Mouse (Mus musculus) stomach, embryonic 16.5 days (tissue): ENCODE data around the gene Cdh16. TPM values are rescaled to one million over a fixed set of nuclear protein-coding genes. Genes with fewer than 3 reads are reported as not detected.

Source experiments
- ATAC-seq: fragments of 200-750 bp; cut with Nextera tagmentation; 2 replicates; pipeline ENCODE4 v1.8.0; 2017; ENCODE audit warnings: moderate number of reproducible peaks, moderate TSS enrichment; ENCODE audit not compliant: insufficient read depth, low FRiP score
- H3K27ac ChIP-seq: fragments of 300-500 bp; sonication (generic); 2 replicates; pipeline ENCODE4 v1.5.1; 2014; ENCODE audit warnings: low read length
- H3K27me3 ChIP-seq: fragments of 300-500 bp; sonication (generic); 2 replicates; pipeline ENCODE4 v1.6.1; 2014; ENCODE audit warnings: low read length, control low read depth, mixed read lengths; ENCODE audit not compliant: control insufficient read depth, insufficient read depth
- H3K36me3 ChIP-seq: fragments of 300-500 bp; sonication (generic); 2 replicates; pipeline ENCODE4 v1.6.1; 2014; ENCODE audit warnings: low read length; ENCODE audit not compliant: control insufficient read depth, insufficient read depth
- H3K4me1 ChIP-seq: fragments of 300-500 bp; sonication (generic); 2 replicates; pipeline ENCODE4 v1.6.1; 2014; ENCODE audit warnings: low read length, control low read depth, mixed read lengths; ENCODE audit not compliant: control insufficient read depth, insufficient read depth
- H3K4me2 ChIP-seq: fragments of 300-500 bp; sonication (generic); 2 replicates; pipeline ENCODE4 v1.6.1; 2014; ENCODE audit warnings: low read depth, low read length, mixed read lengths
- H3K4me3 ChIP-seq: fragments of 300-500 bp; sonication (generic); replicated peaks from 2 replicates; pipeline ENCODE4 v1.5.1; 2014; ENCODE audit warnings: mild to moderate bottlenecking, low read length
- H3K9ac ChIP-seq: fragments of 300-500 bp; sonication (generic); 2 replicates; pipeline ENCODE4 v1.6.1; 2014; ENCODE audit warnings: low read length
- H3K9me3 ChIP-seq: fragments of 300-500 bp; sonication (generic); replicated peaks from 2 replicates; pipeline ENCODE4 v1.6.1; 2016; ENCODE audit warnings: low read length, control low read depth; ENCODE audit not compliant: control insufficient read depth
- whole genome bisulfite sequencing: fragments of 180-500 bp; shearing (Covaris S2); extraction: QIAGEN DNeasy Blood & Tissue Kit; methylation state at CpG from one replicate; pipeline ENCODE4 v1.1.7; 2014; 5-methylcytosine and 5-hydroxymethylcytosine counted together
- polyA plus RNA-seq: library from polyadenylated mRNA; unstranded; fragments of >200 nt; fragmentation: Nextera tagmentation; extraction: Ambion mirVana; gene quantifications from 2 replicates; pipeline ENCODE4 v1.2.1, GENCODE M21; 2015

The Cdh16 gene
- polyA plus RNA-seq, 1 experiment from 2014 or later: 2.0 TPM

- Histone ChIP-seq H3K36me3 (peaks cover 9% of the 10 kb centered on the region; the same call in 1 of the 2 replicates), H3K4me2 (no peak overlapping the region), H3K4me3 (no peak overlapping the region), H3K27ac (no peak overlapping the region), H3K9me3 (no peaks in the 10 kb centered on the region), H3K27me3 (peaks cover 6% of the 10 kb centered on the region; the same call in 1 of the 2 replicates), H3K4me1 (peaks cover 13% of the 10 kb centered on the region; the same call in 1 of the 2 replicates), H3K9ac (no peak overlapping the region)
- no peak for ATAC-seq
- WGBS: 86% methylated on average over 3 of the region's 3 CpGs
Observed at GRCm38 (mm10) chr8:104635004-104635710, 11.0 kb upstream of the Cdh16 start.

GRCm38 (mm10) chr8:104633156-104633744 is 9.1 kb upstream of the Cdh16 start:
- no peak overlapping the region for H3K9ac ChIP-seq
- H3K36me3 ChIP-seq: 0 out of 2 replicates have a peak, but pooled peaks cover 5% of the 10 kb centered on the region
- H3K4me2 ChIP-seq: no peak overlapping the region
- WGBS: 57% methylated on average over 9 of the region's 9 CpGs
- no peak for ATAC-seq
- peaks cover 8% of the 10 kb centered on the region; the same call in 1 of the 2 replicates for H3K27me3 ChIP-seq
- no peak overlapping the region for H3K4me3 ChIP-seq
- H3K4me1 ChIP-seq: peaks cover 14% of the 10 kb centered on the region; the same call in 1 of the 2 replicates
- H3K27ac ChIP-seq: no peak overlapping the region
- H3K9me3 ChIP-seq: no peaks in the 10 kb centered on the region

DNA sequence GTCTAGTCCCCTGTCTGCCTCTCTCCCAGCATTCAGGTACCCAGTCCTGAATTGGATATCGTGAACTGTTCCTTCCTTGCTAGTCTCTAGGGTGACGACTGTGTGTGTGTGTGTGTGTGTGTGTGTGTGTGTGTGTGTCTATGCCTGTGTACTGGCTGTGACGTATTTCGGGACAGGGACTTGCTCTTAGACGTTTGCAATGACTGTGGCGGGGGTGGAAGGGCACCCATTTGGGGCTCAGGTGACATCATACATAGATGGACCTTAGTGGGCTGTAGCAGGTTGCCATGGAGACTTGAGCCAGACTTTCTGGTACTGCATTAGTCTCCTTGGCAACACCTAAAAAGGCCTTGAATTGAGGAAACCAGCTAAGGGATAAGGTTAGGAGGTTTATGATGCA is 8.3 kb upstream of the Cdh16 start:
- Histone ChIP-seq H3K9me3 (no peaks in the 10 kb centered on the region), H3K27me3 (peaks cover 8% of the 10 kb centered on the region; the same call in 1 of the 2 replicates), H3K27ac (no peak overlapping the region)

GRCm38 (mm10) chr8:104631975-104632374 is 7.8 kb upstream of the Cdh16 start:
- H3K27ac ChIP-seq: peak overlapping the region; percentile 26; the same call in 1 of the 2 replicates
- H3K9me3 ChIP-seq: no peaks in the 10 kb centered on the region
- H3K4me1 ChIP-seq: peaks cover 14% of the 10 kb centered on the region; the same call in 1 of the 2 replicates
- H3K9ac ChIP-seq: peak overlapping the region; percentile 61; the same call in 1 of the 2 replicates
- 35% methylated on average over 5 of the region's 5 CpGs for WGBS
- peaks cover 8% of the 10 kb centered on the region; the same call in 1 of the 2 replicates for H3K27me3 ChIP-seq
- no peak for ATAC-seq
- peak overlapping the region; percentile 62 for H3K4me2 ChIP-seq
- 0 out of 2 replicates have a peak, but pooled peaks cover 5% of the 10 kb centered on the region for H3K36me3 ChIP-seq
- 0 out of 2 replicates have a peak overlapping the region, but pooled peaks have one; percentile 47 for H3K4me3 ChIP-seq

More for the DNA sequence above, 8.3 kb upstream of the Cdh16 start:
- H3K4me1 ChIP-seq: peaks cover 14% of the 10 kb centered on the region; the same call in 1 of the 2 replicates
- WGBS: 66% methylated on average over 6 of the region's 6 CpGs
- ATAC-seq: no peak
- no peak overlapping the region for H3K9ac ChIP-seq
- 0 out of 2 replicates have a peak, but pooled peaks cover 5% of the 10 kb centered on the region for H3K36me3 ChIP-seq
- H3K4me3 ChIP-seq: no peak overlapping the region
- no peak overlapping the region for H3K4me2 ChIP-seq

DNA sequence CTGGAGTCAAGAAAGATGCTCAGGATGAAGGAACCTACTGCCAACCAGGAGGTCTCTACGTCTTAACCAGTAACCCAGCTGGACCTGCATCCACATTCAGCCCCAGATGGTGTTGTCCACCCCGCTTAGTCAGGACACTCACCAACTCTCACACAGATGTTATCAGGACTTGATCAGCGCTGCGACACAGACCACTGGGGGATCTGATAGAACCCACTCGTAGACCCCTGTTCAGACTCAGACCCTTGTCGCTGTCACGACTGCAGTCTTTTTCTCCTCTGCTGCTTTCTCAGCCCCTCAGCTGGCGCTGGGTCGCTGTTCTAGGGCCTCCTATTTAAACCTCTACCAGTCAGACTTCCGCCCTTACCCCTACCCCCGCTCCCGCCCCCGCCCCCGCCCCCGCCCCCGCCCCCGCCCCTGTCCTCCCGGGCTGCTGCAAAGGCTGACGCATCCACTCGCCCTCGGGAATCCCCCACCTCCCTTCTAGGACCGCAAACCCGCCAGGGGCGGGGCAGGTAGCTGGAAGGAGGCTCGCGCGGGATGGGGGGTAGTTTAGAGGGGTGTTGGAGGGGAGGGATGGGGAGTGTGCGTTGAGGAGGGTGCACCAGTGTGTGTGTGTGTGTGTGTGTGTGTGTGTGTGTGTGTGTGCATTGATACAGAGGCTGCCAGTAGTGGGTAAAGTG is 6.9 kb upstream of the Cdh16 start, which contains the start of gene Rrad:
TSS of gene Rrad (minus strand) at position 347 of the 683 bp plus-strand sequence.
- Histone ChIP-seq H3K36me3 (0 out of 2 replicates have a peak, but pooled peaks cover 5% of the 10 kb centered on the region), H3K27ac (peak within 1 kb of the TSS; percentile 26), H3K9ac (peak within 1 kb of the TSS; percentile 61), H3K4me3 (peak within 1 kb of the TSS; percentile 47), H3K9me3 (no peaks in the 10 kb centered on the region), H3K4me1 (peaks cover 14% of the 10 kb centered on the region; the same call in 1 of the 2 replicates), H3K27me3 (peaks cover 8% of the 10 kb centered on the region; the same call in 1 of the 2 replicates), H3K4me2 (peak within 1 kb of the TSS; percentile 62)
- peak; percentile 77 for ATAC-seq
- WGBS: under 1% methylated on average over 22 of the region's 28 CpGs

GRCm38 (mm10) chr8:104630574-104630973 is 6.4 kb upstream of the Cdh16 start:
- peak overlapping the region; percentile 61 for H3K9ac ChIP-seq
- H3K4me2 ChIP-seq: peak overlapping the region; percentile 62
- peak overlapping the region; percentile 47 for H3K4me3 ChIP-seq
- no peak overlapping the region for H3K27ac ChIP-seq
- 2% methylated on average over 36 of the region's 36 CpGs for WGBS
- ATAC-seq: peak; percentile 22; the same call in 1 of the 2 replicates
- peaks cover 14% of the 10 kb centered on the region; the same call in 1 of the 2 replicates for H3K4me1 ChIP-seq
- H3K27me3 ChIP-seq: peaks cover 8% of the 10 kb centered on the region; the same call in 1 of the 2 replicates
- H3K36me3 ChIP-seq: 0 out of 2 replicates have a peak, but pooled peaks cover 2% of the 10 kb centered on the region
- H3K9me3 ChIP-seq: no peaks in the 10 kb centered on the region

DNA sequence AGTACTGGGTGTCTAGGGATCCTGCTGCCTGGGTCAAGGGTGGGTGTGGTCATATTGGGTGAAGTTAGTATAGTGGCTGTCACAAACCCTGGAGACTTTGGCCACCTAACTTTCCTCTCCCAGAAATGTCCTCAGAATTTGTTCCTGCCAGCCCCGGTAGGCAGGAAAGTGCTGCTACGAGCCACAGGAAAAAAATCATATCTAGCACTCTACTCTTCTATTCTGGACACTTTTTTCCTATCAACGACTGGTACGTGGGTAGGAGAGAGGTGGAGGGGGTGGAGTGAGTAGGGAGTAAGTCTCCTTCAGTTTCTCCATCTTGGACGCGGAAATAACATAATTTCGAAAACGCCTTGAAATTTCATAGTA is 5.9 kb upstream of the Cdh16 start:
- no peak for ATAC-seq
- Histone ChIP-seq H3K27me3 (peaks cover 8% of the 10 kb centered on the region; the same call in 1 of the 2 replicates), H3K9ac (no peak overlapping the region)

DNA sequence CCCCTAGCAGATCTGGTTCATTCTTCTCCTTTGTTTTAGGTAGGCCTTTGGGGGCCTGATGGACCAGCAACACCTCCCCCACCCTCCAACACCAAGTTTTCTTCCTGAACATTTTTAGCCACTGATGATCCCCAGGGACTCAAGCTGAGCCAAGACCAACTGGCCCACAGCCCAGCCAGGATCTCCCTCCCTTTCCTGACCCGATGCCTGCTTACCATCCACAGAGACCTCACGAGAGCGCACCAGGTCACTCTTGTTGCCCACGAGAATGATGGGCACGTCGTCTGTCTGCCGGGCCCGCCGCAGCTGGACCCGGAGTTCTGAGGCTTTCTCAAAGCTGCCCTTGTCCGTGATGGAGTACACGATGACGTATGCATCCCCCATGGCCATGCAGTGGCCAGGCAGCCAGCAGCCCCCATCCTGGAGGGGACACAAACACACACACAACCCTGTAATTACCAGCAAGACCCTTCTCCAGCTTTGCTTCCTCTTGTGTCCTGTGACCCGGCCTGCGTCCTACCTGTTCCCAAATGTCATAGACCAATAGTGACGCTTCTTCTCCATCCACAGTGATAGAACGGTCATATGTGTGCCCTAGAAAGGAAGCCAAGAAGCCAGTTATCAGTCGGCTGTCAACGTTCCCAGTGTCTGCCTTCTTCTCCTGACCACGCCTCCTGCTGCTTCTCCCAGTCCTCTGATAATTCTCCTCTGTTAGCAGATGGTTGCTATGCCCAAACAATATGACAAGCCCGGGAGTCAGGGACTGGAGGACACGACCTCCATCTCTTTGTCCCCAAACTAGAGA is 5.3 kb upstream of the Cdh16 start:
- peaks cover 8% of the 10 kb centered on the region; the same call in 1 of the 2 replicates for H3K27me3 ChIP-seq
- H3K36me3 ChIP-seq: no peaks in the 10 kb centered on the region
- no peaks in the 10 kb centered on the region for H3K9me3 ChIP-seq
- H3K9ac ChIP-seq: no peak overlapping the region
- no peak for ATAC-seq
- H3K4me2 ChIP-seq: 0 out of 2 replicates have a peak overlapping the region, but pooled peaks have one; percentile 62
- 0 out of 2 replicates have a peak overlapping the region, but pooled peaks have one; percentile 47 for H3K4me3 ChIP-seq
- no peak overlapping the region for H3K27ac ChIP-seq
- 73% methylated on average over 22 of the region's 22 CpGs for WGBS
- H3K4me1 ChIP-seq: peaks cover 14% of the 10 kb centered on the region; the same call in 1 of the 2 replicates

More for the DNA sequence above, 5.9 kb upstream of the Cdh16 start:
- WGBS: 40% methylated on average over 8 of the region's 8 CpGs
- peaks cover 14% of the 10 kb centered on the region; the same call in 1 of the 2 replicates for H3K4me1 ChIP-seq
- no peaks in the 10 kb centered on the region for H3K36me3 ChIP-seq
- no peaks in the 10 kb centered on the region for H3K9me3 ChIP-seq
- peak overlapping the region; percentile 62; the same call in 1 of the 2 replicates for H3K4me2 ChIP-seq
- H3K27ac ChIP-seq: no peak overlapping the region
- peak overlapping the region; percentile 47 for H3K4me3 ChIP-seq
